Comparison of ENCODE assay signal across 9 mouse cellular contexts in the genomic region with DNA sequence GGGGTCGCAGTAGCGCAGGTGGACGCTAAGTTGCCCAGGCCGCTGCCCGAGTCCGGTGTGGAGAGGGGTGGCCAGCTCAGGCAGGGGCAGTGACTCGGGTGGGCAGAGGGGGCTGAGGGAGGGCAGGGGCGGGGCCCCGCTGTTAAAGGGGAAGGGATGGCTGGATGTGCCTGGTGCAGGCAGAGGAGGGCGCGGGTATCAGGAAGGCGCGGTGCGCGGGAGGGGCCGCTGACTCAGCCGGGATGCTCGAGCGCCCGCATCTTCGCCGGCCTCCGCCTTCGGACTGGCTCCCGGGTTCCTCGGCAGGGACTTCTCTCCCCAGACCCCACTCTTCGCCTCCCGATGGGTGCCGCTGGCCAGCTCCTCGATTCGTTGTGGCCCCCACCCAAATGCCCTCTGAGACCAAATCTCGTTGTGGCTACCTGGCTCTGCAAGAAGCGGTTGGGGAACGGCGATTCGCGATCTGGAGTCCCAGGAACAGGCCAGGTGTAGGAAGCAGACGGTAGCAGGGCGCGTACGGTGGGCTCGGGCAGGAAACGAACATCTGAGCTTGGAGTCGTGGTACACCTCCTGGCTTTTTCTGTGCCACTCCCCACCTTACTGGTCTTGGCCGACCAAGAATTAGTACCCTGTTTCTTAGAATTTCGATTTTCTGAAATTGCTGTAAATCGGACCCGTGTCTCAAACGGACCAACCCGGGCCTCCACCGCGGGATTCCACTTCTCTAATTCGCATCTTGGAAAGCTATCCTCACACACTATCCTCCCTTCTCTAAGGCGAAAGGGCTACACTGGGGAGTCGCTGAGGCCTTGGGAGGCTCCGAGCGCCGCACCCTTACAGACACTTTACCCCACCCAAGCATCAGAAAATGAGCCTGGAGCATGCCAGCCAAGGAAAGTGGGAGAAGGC. TPM values are rescaled to one million over a fixed set of nuclear protein-coding genes. Genes with fewer than 3 reads are reported as not detected.
DNase-seq lines count a peak whose midpoint lies in the region; ATAC-seq and TF ChIP-seq lines count a peak whose summit lies in the region.
"Had no signal": no experiment of that assay in that cellular context is flagged by ENCODE, and none has a peak within 500 bp of the region (broad histone marks: within the 10 kb centered on the region; RNA-seq: fewer than 3 reads in every experiment).

No protein-coding gene starts in this region.

- TF ChIP-seq EP300 in ES-Bruce4 (IDR thresholded peaks at IDR 0.05; ENCODE audit: insufficient read depth, low read depth, low read length), result no peak

- H3K4me3 ChIP-seq in ES-Bruce4 (ENCODE audit: low read depth, low read length), result peak overlapping the region; percentile 30
- 0 out of 2 replicates have a peak overlapping the region, but pooled peaks have one; percentile 6 for H3K4me3 ChIP-seq in liver, embryonic 16.5 days (ENCODE audit: low read depth, low read length)
- H3K4me3 ChIP-seq in stomach, embryonic 16.5 days (replicated peaks; ENCODE audit: low read length), result peak overlapping the region; percentile 28

- no peaks in the 10 kb centered on the region for H3K4me1 ChIP-seq in ES-Bruce4 (ENCODE audit: control insufficient read depth, insufficient read depth, low read length)
- peaks cover 19% of the 10 kb centered on the region for H3K4me1 ChIP-seq in liver, embryonic 16.5 days (ENCODE audit: control insufficient read depth, low read depth, low read length)
- peaks cover 11% of the 10 kb centered on the region for H3K4me1 ChIP-seq in stomach, embryonic 16.5 days (ENCODE audit: control insufficient read depth, insufficient read depth, low read length)

- WGBS in liver, embryonic 16.5 days (ENCODE audit: insufficient replicate concordance), result 1% methylated on average over 57 of the region's 58 CpGs
- 2% methylated on average over 58 of the region's 58 CpGs for WGBS in stomach, embryonic 16.5 days

- no peak for TF ChIP-seq POLR2A in ES-Bruce4 (IDR thresholded peaks at IDR 0.05; ENCODE audit: insufficient read depth, low read length)

- intact Hi-C loops in heart, postnatal 10 days (cut with DNase I), result no loop called here

- no peak for ATAC-seq in liver, embryonic 16.5 days (ENCODE audit: low read depth)
- peak; percentile 22; the same call in 1 of the 2 replicates for ATAC-seq in stomach, embryonic 16.5 days (ENCODE audit: insufficient read depth, low FRiP score)

- no peaks in the 10 kb centered on the region for H3K9me3 ChIP-seq in ES-Bruce4 (replicated peaks; ENCODE audit: control insufficient read depth, insufficient read depth, low read length, poor library complexity, severe bottlenecking)
- H3K9me3 ChIP-seq in liver, embryonic 16.5 days (replicated peaks; ENCODE audit: control insufficient read depth, low read length), result no peaks in the 10 kb centered on the region
- H3K9me3 ChIP-seq in stomach, embryonic 16.5 days (replicated peaks; ENCODE audit: control insufficient read depth, low read length), result no peaks in the 10 kb centered on the region

- H3K4me2 ChIP-seq in liver, embryonic 16.5 days (ENCODE audit: low read depth, low read length), result no peak overlapping the region
- H3K4me2 ChIP-seq in stomach, embryonic 16.5 days (ENCODE audit: low read depth, low read length), result peak overlapping the region; percentile 11; the same call in 1 of the 2 replicates

- H3K36me3 ChIP-seq in ES-Bruce4 (ENCODE audit: control insufficient read depth, insufficient read depth, low read length, poor library complexity, severe bottlenecking), result no peaks in the 10 kb centered on the region
- no peaks in the 10 kb centered on the region for H3K36me3 ChIP-seq in liver, embryonic 16.5 days (ENCODE audit: control insufficient read depth, insufficient read depth)
- H3K36me3 ChIP-seq in stomach, embryonic 16.5 days (ENCODE audit: control insufficient read depth, insufficient read depth, low read length), result no peaks in the 10 kb centered on the region

- H3K27me3 ChIP-seq in ES-Bruce4 (ENCODE audit: control insufficient read depth, insufficient read depth, low read length, poor library complexity, severe bottlenecking), result peaks cover 35% of the 10 kb centered on the region
- peaks cover 98% of the 10 kb centered on the region for H3K27me3 ChIP-seq in liver, embryonic 16.5 days (ENCODE audit: control insufficient read depth, insufficient read depth, low read depth, low read length)
- peaks cover 94% of the 10 kb centered on the region for H3K27me3 ChIP-seq in stomach, embryonic 16.5 days (ENCODE audit: control insufficient read depth, insufficient read depth, low read length)

- H3K27ac ChIP-seq in ES-Bruce4 (ENCODE audit: insufficient read depth, low read length), result no peak overlapping the region
- H3K27ac ChIP-seq in liver, embryonic 16.5 days (ENCODE audit: low read length), result no peak overlapping the region
- H3K27ac ChIP-seq in stomach, embryonic 16.5 days (ENCODE audit: low read length), result no peak overlapping the region

- no peak for TF ChIP-seq CTCF in ES-Bruce4 (IDR thresholded peaks at IDR 0.05; ENCODE audit: low read depth, low read length)

- H3K9ac ChIP-seq in ES-Bruce4 (ENCODE audit: low read depth, poor library complexity, severe bottlenecking), result peak overlapping the region; percentile 71
- no peak overlapping the region for H3K9ac ChIP-seq in liver, embryonic 16.5 days (ENCODE audit: low read depth, low read length)
- no peak overlapping the region for H3K9ac ChIP-seq in stomach, embryonic 16.5 days (ENCODE audit: low read length)

- peak; percentile 51 for DNase-seq in kidney, adult 18-20 months
- no peak for DNase-seq in kidney, postnatal 25 days
- peak; percentile 52 to 65 for DNase-seq in cerebellum, postnatal 14 days
- peak; percentile 55 to 56 for DNase-seq in heart, postnatal 10 days
- DNase-seq in urinary bladder, postnatal 10 days (ENCODE audit: low spot score), result no peak

RNA-seq across cellular contexts. Expression of a gene that starts 0.5 kb away (rescaled TPM):
- not detected in 2 replicates for polyA plus RNA-seq in ES-Bruce4 (2011; ENCODE audit: insufficient read depth, insufficient read length, low read depth, missing spikeins)
- not detected for total RNA-seq in heart, postnatal 10 days (2021)
- polyA plus RNA-seq in liver, embryonic 16.5 days (2015; fragmentation: Nextera tagmentation; extraction: Ambion mirVana), result not detected in 2 replicates
- polyA plus RNA-seq in stomach, embryonic 16.5 days (2015; fragmentation: Nextera tagmentation; extraction: Ambion mirVana), result 1.8 and 3.4 TPM in 2 replicates
- total RNA-seq: layer of hippocampus, adult 8-10 months had no signal

RNA-seq across cellular contexts. Expression of a gene that starts 7.1 kb away (rescaled TPM):
- 14.7 and 21.3 TPM in 2 replicates for polyA plus RNA-seq in ES-Bruce4 (2011; ENCODE audit: insufficient read depth, insufficient read length, low read depth, missing spikeins)
- 1 to 10 TPM; 6.9 to 8.7 TPM for total RNA-seq in heart, postnatal 10 days (2021)
- polyA plus RNA-seq in liver, embryonic 16.5 days (2015; fragmentation: Nextera tagmentation; extraction: Ambion mirVana), result 15.6 and 17.1 TPM in 2 replicates
- 25.1 and 28.8 TPM in 2 replicates for polyA plus RNA-seq in stomach, embryonic 16.5 days (2015; fragmentation: Nextera tagmentation; extraction: Ambion mirVana)

RNA-seq across cellular contexts. Expression of a gene that starts 12.9 kb away (rescaled TPM):
- 2.9 and 3.7 TPM in 2 replicates for polyA plus RNA-seq in ES-Bruce4 (2011; ENCODE audit: insufficient read depth, insufficient read length, low read depth, missing spikeins)
- under 1 TPM; 0.22 to 0.55 TPM for total RNA-seq in heart, postnatal 10 days (2021)
- polyA plus RNA-seq in liver, embryonic 16.5 days (2015; fragmentation: Nextera tagmentation; extraction: Ambion mirVana), result 9.0 and 9.3 TPM in 2 replicates
- polyA plus RNA-seq in stomach, embryonic 16.5 days (2015; fragmentation: Nextera tagmentation; extraction: Ambion mirVana), result 6.0 and 6.4 TPM in 2 replicates

RNA-seq across cellular contexts. Expression of a gene that starts 15.5 kb away (rescaled TPM):
- polyA plus RNA-seq in ES-Bruce4 (2011; ENCODE audit: insufficient read depth, insufficient read length, low read depth, missing spikeins), result 36.8 and 37.4 TPM in 2 replicates
- 10 to 100 TPM; 32.9 to 35.6 TPM for total RNA-seq in heart, postnatal 10 days (2021)
- polyA plus RNA-seq in liver, embryonic 16.5 days (2015; fragmentation: Nextera tagmentation; extraction: Ambion mirVana), result 72.0 and 72.4 TPM in 2 replicates
- 66.5 and 72.3 TPM in 2 replicates for polyA plus RNA-seq in stomach, embryonic 16.5 days (2015; fragmentation: Nextera tagmentation; extraction: Ambion mirVana)

RNA-seq across cellular contexts. Expression of a gene that starts 15.6 kb away (rescaled TPM):
- polyA plus RNA-seq in ES-Bruce4 (2011; ENCODE audit: insufficient read depth, insufficient read length, low read depth, missing spikeins), result not detected in 2 replicates
- total RNA-seq in heart, postnatal 10 days (2021), result 1 to 10 TPM in 1 of 2 experiments, under 1 TPM in 1; 0.55 to 1.3 TPM
- 0.25 and 0.48 TPM in 2 replicates for polyA plus RNA-seq in liver, embryonic 16.5 days (2015; fragmentation: Nextera tagmentation; extraction: Ambion mirVana)
- 0.58 and 0.65 TPM in 2 replicates for polyA plus RNA-seq in stomach, embryonic 16.5 days (2015; fragmentation: Nextera tagmentation; extraction: Ambion mirVana)

Comparison
In these comparisons a context has a peak if more than half of its experiments do, and no peak if none do; other contexts are left out.
1. DNase-seq: peak in kidney, adult 18-20 months (single experiment), cerebellum, postnatal 14 days (2 of 2) and heart, postnatal 10 days (2 of 2); none in kidney, postnatal 25 days (0 of 2) and urinary bladder, postnatal 10 days (single experiment).
2. Peak in every context shown above with its lines, with median percentiles within 50 percentile points of each other: H3K4me3 ChIP-seq.